Mouse (Mus musculus): ENCODE results near the gene Gm11111.

The Gm11111 gene

DNA sequence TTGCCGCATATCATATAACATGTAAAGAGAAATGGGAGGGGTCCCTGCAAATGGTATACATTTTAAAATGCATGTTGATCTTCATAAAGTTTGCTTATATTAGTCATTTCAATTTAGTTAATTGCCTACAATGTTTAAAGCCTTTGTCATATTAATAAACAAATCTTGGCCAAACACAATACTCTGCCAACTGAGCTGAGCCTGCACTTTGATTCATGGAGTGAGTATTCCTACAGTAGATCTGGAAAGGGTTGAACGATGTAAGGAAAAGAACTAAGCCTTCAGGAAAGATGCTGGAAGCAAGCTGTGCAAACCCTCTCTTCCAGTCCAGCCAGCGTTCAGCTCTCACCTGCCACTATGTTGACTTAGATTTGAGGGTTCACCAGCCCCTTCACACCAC is 29.6 kb downstream of the Gm11111 start:
- 89% methylated on average over 3 of the region's 3 CpGs for WGBS

Measured in cerebral cortex, adult 2 months (tissue).